Mouse (Mus musculus) myocyte (in vitro differentiated cells): ENCODE measurements around the gene Runx2. TPM values are rescaled to one million over a fixed set of nuclear protein-coding genes. Genes with fewer than 3 reads are reported as not detected.

Source experiments
- H3K27me3 ChIP-seq: one replicate; pipeline ENCODE4 v1.6.1; 2011; ENCODE audit not compliant: control insufficient read depth, insufficient read depth, insufficient read length
- H3K36me3 ChIP-seq: one replicate; pipeline ENCODE4 v1.6.1; 2011; ENCODE audit not compliant: control insufficient read depth, insufficient read depth
- H3K4me2 ChIP-seq: one replicate; pipeline ENCODE4 v1.6.1; 2011; ENCODE audit warnings: low read depth, control low read depth
- H3K4me3 ChIP-seq: one replicate; pipeline ENCODE4 v1.5.1; 2011; ENCODE audit warnings: mild to moderate bottlenecking, control low read depth, moderate library complexity
- H3K79me2 ChIP-seq: one replicate; pipeline ENCODE4 v1.6.1; 2011; ENCODE audit not compliant: control insufficient read depth, insufficient read depth
- H3ac ChIP-seq: one replicate; pipeline ENCODE4 v1.6.1; 2011; ENCODE audit not compliant: control insufficient read depth, insufficient read length
- CEBPB ChIP-seq: IDR thresholded peaks from 2 replicates; pipeline ENCODE4 v1.6.1; 2011; ENCODE audit warnings: mild to moderate bottlenecking, moderate library complexity; ENCODE audit not compliant: poor library complexity, insufficient read depth, severe bottlenecking
- E2F4 ChIP-seq: IDR thresholded peaks from one replicate; pipeline ENCODE4 v1.6.1; 2011; ENCODE audit warnings: mild to moderate bottlenecking, control low read depth, moderate library complexity; ENCODE audit not compliant: insufficient read depth
- MAX ChIP-seq: IDR thresholded peaks from one replicate; pipeline ENCODE4 v1.6.1; 2011; ENCODE audit warnings: low read depth, mild to moderate bottlenecking, control low read depth
- MYOD1 ChIP-seq, 3 experiments: IDR thresholded peaks; one replicate each; pipeline ENCODE4 v1.6.1; 2011; ENCODE audit warnings: control low read depth in 2 of 3, low read depth in 2 of 3, mild to moderate bottlenecking in 2 of 3, moderate library complexity in 1 of 3; ENCODE audit not compliant: insufficient read length in 2 of 3, control insufficient read depth in 1 of 3
- MYOG ChIP-seq, 3 experiments: IDR thresholded peaks; one replicate each; pipeline ENCODE4 v1.6.1; 2011; ENCODE audit warnings: control low read depth in 2 of 3, low read depth in 2 of 3, mild to moderate bottlenecking in 2 of 3; ENCODE audit not compliant: insufficient read length in 2 of 3, control insufficient read depth in 1 of 3, insufficient read depth in 1 of 3
- POLR2A ChIP-seq: IDR thresholded peaks from one replicate; pipeline ENCODE4 v1.6.1; 2011; ENCODE audit warnings: low read depth, mild to moderate bottlenecking, control low read depth, moderate library complexity; ENCODE audit not compliant: insufficient read length
- POLR2AphosphoS2 ChIP-seq: IDR thresholded peaks from one replicate; pipeline ENCODE4 v1.6.1; 2011; ENCODE audit warnings: low read depth, control low read depth; ENCODE audit not compliant: insufficient read length
- REST ChIP-seq: IDR thresholded peaks from one replicate; pipeline ENCODE4 v1.6.1; 2011; ENCODE audit warnings: mild to moderate bottlenecking, control low read depth, moderate library complexity; ENCODE audit not compliant: insufficient read depth, insufficient read length
- SRF ChIP-seq: IDR thresholded peaks from one replicate; pipeline ENCODE4 v1.6.1; 2011; ENCODE audit warnings: low read depth; ENCODE audit not compliant: control insufficient read depth, insufficient read length
- TCF12 ChIP-seq: IDR thresholded peaks from one replicate; pipeline ENCODE4 v1.6.1; 2011; ENCODE audit warnings: mild to moderate bottlenecking, control low read depth; ENCODE audit not compliant: poor library complexity, insufficient read depth, severe bottlenecking
- TCF3 ChIP-seq: IDR thresholded peaks from one replicate; pipeline ENCODE4 v1.6.1; 2011; ENCODE audit warnings: low read depth, control low read depth; ENCODE audit not compliant: insufficient read length
- USF1 ChIP-seq: IDR thresholded peaks from one replicate; pipeline ENCODE4 v1.6.1; 2011; ENCODE audit warnings: low read depth, mild to moderate bottlenecking, control low read depth, moderate library complexity
- polyA plus RNA-seq: library from polyadenylated mRNA; unstranded; fragments of >200 nt; fragmentation: generic; extraction: Trizol; gene quantifications from one replicate; pipeline ENCODE4 v1.2.1, GENCODE M21; 2012; ENCODE audit warnings: missing spikeins

Runx2 gene
- polyA plus RNA-seq, 1 experiment = 6.7 TPM

DNA sequence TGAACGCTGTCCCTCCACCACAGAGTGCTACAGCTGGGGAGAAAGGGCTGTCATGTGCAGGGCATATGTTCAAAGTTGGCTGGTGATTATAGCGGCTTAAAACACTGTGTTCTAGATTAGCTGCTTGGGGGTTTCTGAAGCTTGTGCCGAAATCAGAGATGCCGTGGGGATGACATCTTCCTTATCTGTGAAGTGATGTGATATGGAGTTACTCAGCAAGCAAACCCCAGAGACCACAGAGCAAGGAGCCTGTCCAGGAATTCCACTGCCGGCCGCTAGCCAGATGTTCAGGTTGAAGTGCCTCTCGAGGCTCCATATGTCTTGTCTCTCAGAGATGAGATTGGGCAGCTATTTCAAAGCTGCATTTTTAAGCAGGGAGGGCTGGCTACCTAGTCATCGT is 267.8 kb downstream of the Runx2 start:
- Histone ChIP-seq H3K4me2 (peak overlapping the region; percentile 0), H3ac (no peak overlapping the region), H3K79me2 (no peaks in the 10 kb centered on the region), H3K27me3 (no peaks in the 10 kb centered on the region), H3K36me3 (no peaks in the 10 kb centered on the region), H3K4me3 (no peak overlapping the region)
- TF ChIP-seq TCF12 = no peak
- no peak for TF ChIP-seq MYOG (IDR thresholded peaks at IDR 0.05; ENCODE audit: control insufficient read depth in 1 of 3, insufficient read depth in 1 of 3, insufficient read length in 2 of 3, low read depth in 2 of 3)
- no peak for TF ChIP-seq TCF3
- TF ChIP-seq SRF = no peak
- TF ChIP-seq CEBPB = no peak
- no peak for TF ChIP-seq POLR2AphosphoS2
- no peak for TF ChIP-seq REST
- TF ChIP-seq MYOD1 (IDR thresholded peaks at IDR 0.05; ENCODE audit: control insufficient read depth in 1 of 3, insufficient read length in 2 of 3, low read depth in 2 of 3) = no peak
- TF ChIP-seq E2F4 = no peak
- no peak for TF ChIP-seq MAX

- TF ChIP-seq MYOG (IDR thresholded peaks at IDR 0.05; ENCODE audit: control insufficient read depth in 1 of 3, insufficient read depth in 1 of 3, insufficient read length in 2 of 3, low read depth in 2 of 3) (no peak), TCF3 (no peak), SRF (no peak), POLR2A (no peak), USF1 (no peak), POLR2AphosphoS2 (no peak), MYOD1 (IDR thresholded peaks at IDR 0.05; ENCODE audit: control insufficient read depth in 1 of 3, insufficient read length in 2 of 3, low read depth in 2 of 3) (no peak), CEBPB (no peak), MAX (no peak), TCF12 (no peak), E2F4 (no peak), REST (no peak)
- no peaks in the 10 kb centered on the region for H3K27me3 ChIP-seq
- H3K79me2 ChIP-seq = no peaks in the 10 kb centered on the region
- no peak overlapping the region for H3ac ChIP-seq
- no peaks in the 10 kb centered on the region for H3K36me3 ChIP-seq
- H3K4me2 ChIP-seq = no peak overlapping the region
- no peak overlapping the region for H3K4me3 ChIP-seq
These were observed 269.3 kb downstream of the Runx2 start for GRCm38 (mm10) chr17:44545141-44545813.

GRCm38 (mm10) chr17:44542706-44543105 is 271.9 kb downstream of the Runx2 start:
- H3ac ChIP-seq = no peak overlapping the region
- no peak overlapping the region for H3K4me2 ChIP-seq
- no peak for TF ChIP-seq REST
- TF ChIP-seq MYOD1 (IDR thresholded peaks at IDR 0.05; ENCODE audit: control insufficient read depth in 1 of 3, insufficient read length in 2 of 3, low read depth in 2 of 3) = no peak
- TF ChIP-seq TCF12 = no peak
- no peak for TF ChIP-seq MAX
- no peak for TF ChIP-seq TCF3
- TF ChIP-seq E2F4 = no peak
- TF ChIP-seq POLR2AphosphoS2 = no peak
- no peak for TF ChIP-seq POLR2A
- no peak for TF ChIP-seq USF1
- TF ChIP-seq MYOG (IDR thresholded peaks at IDR 0.05; ENCODE audit: control insufficient read depth in 1 of 3, insufficient read depth in 1 of 3, insufficient read length in 2 of 3, low read depth in 2 of 3) = no peak
- TF ChIP-seq SRF = no peak
- TF ChIP-seq CEBPB = no peak
- H3K36me3 ChIP-seq = no peaks in the 10 kb centered on the region
- no peak overlapping the region for H3K4me3 ChIP-seq
- no peaks in the 10 kb centered on the region for H3K79me2 ChIP-seq
- H3K27me3 ChIP-seq = no peaks in the 10 kb centered on the region

GRCm38 (mm10) chr17:44540699-44541098 is 273.9 kb downstream of the Runx2 start:
- no peaks in the 10 kb centered on the region for H3K79me2 ChIP-seq
- TF ChIP-seq E2F4 (no peak), MAX (no peak), CEBPB (no peak), TCF12 (no peak), TCF3 (no peak), REST (no peak), POLR2AphosphoS2 (no peak), MYOD1 (IDR thresholded peaks at IDR 0.05; ENCODE audit: control insufficient read depth in 1 of 3, insufficient read length in 2 of 3, low read depth in 2 of 3) (no peak), MYOG (IDR thresholded peaks at IDR 0.05; ENCODE audit: control insufficient read depth in 1 of 3, insufficient read depth in 1 of 3, insufficient read length in 2 of 3, low read depth in 2 of 3) (no peak), USF1 (no peak), SRF (no peak), POLR2A (no peak)
- H3K36me3 ChIP-seq = no peaks in the 10 kb centered on the region
- no peak overlapping the region for H3K4me2 ChIP-seq
- no peak overlapping the region for H3ac ChIP-seq
- no peak overlapping the region for H3K4me3 ChIP-seq
- no peaks in the 10 kb centered on the region for H3K27me3 ChIP-seq
